Mouse (Mus musculus) erythroblast, embryonic 14.5 days (primary cell): ENCODE measurements around the gene 2810459M11Rik.

Source experiments
- GATA1 ChIP-seq: IDR thresholded peaks from 2 replicates; pipeline ENCODE4 v1.6.1; 2012; ENCODE audit warnings: low read length, inconsistent platforms, mixed read lengths
- TAL1 ChIP-seq: IDR thresholded peaks from 3 replicates; pipeline ENCODE4 v1.6.1; 2012; ENCODE audit warnings: low read length, inconsistent platforms, mixed read lengths

DNA sequence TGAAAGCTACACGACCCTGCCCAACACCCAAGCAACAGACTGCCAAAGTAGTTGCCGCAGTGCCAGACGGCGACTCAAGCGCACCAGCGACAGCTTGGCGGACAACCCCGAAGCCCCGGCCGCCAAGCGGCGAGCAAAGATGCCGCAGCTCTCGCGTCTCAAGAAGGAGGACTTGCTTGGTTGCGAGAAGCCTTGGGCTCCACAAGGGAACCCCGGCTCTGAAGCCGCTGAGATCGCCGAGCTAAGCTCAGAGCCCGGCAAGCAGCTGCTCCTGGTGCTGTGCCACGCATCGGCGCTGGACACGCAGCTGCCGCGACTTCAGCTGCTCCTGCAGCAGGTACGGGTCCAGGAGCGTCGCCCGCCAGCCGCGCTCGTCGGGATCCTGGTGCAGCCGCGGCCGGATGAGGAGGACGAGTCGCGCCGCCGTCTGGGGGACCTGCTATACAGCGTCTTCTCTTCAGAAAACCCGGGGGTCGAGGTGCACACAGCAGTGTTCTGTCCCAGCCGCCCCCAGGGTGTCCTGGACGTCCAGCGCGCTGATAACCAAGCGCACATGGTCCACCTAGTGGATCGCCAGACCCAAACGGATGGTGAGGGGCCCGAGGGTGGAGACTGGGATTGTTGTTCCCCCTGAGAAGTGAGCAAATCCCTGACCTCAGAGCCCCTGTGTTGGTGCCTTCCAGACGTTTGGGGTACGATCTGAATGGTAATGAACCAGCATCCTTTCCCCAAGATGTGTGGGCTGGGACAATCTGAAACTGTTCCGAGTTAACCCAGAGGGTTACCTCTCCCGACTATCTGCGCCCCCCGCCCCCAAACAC lies 27.2 kb upstream of the 2810459M11Rik start:
- TF ChIP-seq TAL1: no peak
- TF ChIP-seq GATA1: no peak
